Mouse (Mus musculus) limb, embryonic 11.5 days (tissue): Measurements from ENCODE around the gene Olfr914. TPM values are rescaled to one million over a fixed set of nuclear protein-coding genes. Genes with fewer than 3 reads are reported as not detected.

ENCODE experiments used
- ATAC-seq: fragments of 200-750 bp; cut with Nextera tagmentation; 2 replicates; pipeline ENCODE4 v1.8.0; 2017; ENCODE audit warnings: low read depth; ENCODE audit not compliant: insufficient number of reproducible peaks, low FRiP score, low TSS enrichment
- DNase-seq: peaks from one replicate; pipeline ENCODE4 v3.0.0-alpha.2; 2015; ENCODE audit warnings: low spot score
- H3K27ac ChIP-seq: fragments of 300-500 bp; sonication (generic); replicated peaks from 2 replicates; pipeline ENCODE4 v1.5.1; 2014; ENCODE audit warnings: low read depth, mild to moderate bottlenecking, low read length
- H3K27me3 ChIP-seq: fragments of 300-500 bp; sonication (generic); 2 replicates; pipeline ENCODE4 v1.6.1; 2014; ENCODE audit warnings: mild to moderate bottlenecking, low read length, mixed read lengths; ENCODE audit not compliant: control insufficient read depth, insufficient read depth
- H3K36me3 ChIP-seq: fragments of 300-500 bp; sonication (generic); 2 replicates; pipeline ENCODE4 v1.6.1; 2014; ENCODE audit warnings: mild to moderate bottlenecking, low read length, moderate library complexity, mixed read lengths; ENCODE audit not compliant: control insufficient read depth, insufficient read depth
- H3K4me1 ChIP-seq: fragments of 300-500 bp; sonication (generic); 2 replicates; pipeline ENCODE4 v1.6.1; 2014; ENCODE audit warnings: low read length, mixed read lengths; ENCODE audit not compliant: control insufficient read depth, insufficient read depth
- H3K4me2 ChIP-seq: fragments of 300-500 bp; sonication (generic); 2 replicates; pipeline ENCODE4 v1.6.1; 2014; ENCODE audit warnings: low read depth, mild to moderate bottlenecking, moderate library complexity; ENCODE audit not compliant: severe bottlenecking
- H3K4me3 ChIP-seq: fragments of 300-500 bp; sonication (generic); 2 replicates; pipeline ENCODE4 v1.5.1; 2014; ENCODE audit warnings: low read depth, low read length
- H3K9ac ChIP-seq: fragments of 300-500 bp; sonication (generic); 2 replicates; pipeline ENCODE4 v1.6.1; 2014; ENCODE audit warnings: mild to moderate bottlenecking, low read length
- H3K9me3 ChIP-seq: fragments of 300-500 bp; sonication (generic); 2 replicates; pipeline ENCODE4 v1.6.1; 2016; ENCODE audit warnings: low read length; ENCODE audit not compliant: control insufficient read depth
- WGBS: fragments of 180-500 bp; shearing (Covaris S2); extraction: QIAGEN DNeasy Blood & Tissue Kit; methylation state at CpG from one replicate; pipeline ENCODE4 v1.1.7; 2014; 5-methylcytosine and 5-hydroxymethylcytosine counted together
- polyA plus RNA-seq: library from polyadenylated mRNA; unstranded; fragments of >200 nt; fragmentation: Nextera tagmentation; extraction: Ambion mirVana; gene quantifications from 2 replicates; pipeline ENCODE4 v1.2.1, GENCODE M21; 2014

Gene Olfr914
- polyA plus RNA-seq = not detected in 2 replicates

DNA sequence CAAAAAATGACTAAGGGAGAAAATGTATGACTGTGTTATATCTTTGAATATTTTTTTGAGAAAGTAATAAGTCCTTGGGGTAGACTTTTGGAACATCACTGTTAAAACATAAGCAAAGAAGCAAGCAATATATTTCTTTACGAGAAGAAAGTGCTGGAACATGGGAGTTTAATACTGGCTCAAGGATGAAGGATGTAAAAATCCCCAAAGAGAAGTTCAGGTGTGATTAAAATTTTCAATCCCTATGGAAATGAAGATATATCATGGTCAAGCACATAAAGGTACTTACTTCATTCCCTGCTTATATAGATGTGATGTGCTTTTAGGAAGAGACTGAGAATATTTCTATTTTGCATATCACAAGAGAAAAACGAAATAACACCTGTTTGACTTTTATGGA, at the start of gene Olfr914:
Olfr914 (plus strand) TSS at position 301 of the 400 bp plus-strand sequence.
- no peak within 1 kb of the TSS for H3K27ac ChIP-seq
- no peaks in the 10 kb centered on the region for H3K27me3 ChIP-seq
- no peak within 1 kb of the TSS for H3K9ac ChIP-seq
- H3K4me2 ChIP-seq = no peak within 1 kb of the TSS
- DNase-seq = no peak
- H3K9me3 ChIP-seq = no peaks in the 10 kb centered on the region
- WGBS = 71% methylated on average over 2 of the region's 2 CpGs
- no peaks in the 10 kb centered on the region for H3K4me1 ChIP-seq
- no peak within 1 kb of the TSS for H3K4me3 ChIP-seq
- no peak for ATAC-seq
- no peaks in the 10 kb centered on the region for H3K36me3 ChIP-seq

DNA sequence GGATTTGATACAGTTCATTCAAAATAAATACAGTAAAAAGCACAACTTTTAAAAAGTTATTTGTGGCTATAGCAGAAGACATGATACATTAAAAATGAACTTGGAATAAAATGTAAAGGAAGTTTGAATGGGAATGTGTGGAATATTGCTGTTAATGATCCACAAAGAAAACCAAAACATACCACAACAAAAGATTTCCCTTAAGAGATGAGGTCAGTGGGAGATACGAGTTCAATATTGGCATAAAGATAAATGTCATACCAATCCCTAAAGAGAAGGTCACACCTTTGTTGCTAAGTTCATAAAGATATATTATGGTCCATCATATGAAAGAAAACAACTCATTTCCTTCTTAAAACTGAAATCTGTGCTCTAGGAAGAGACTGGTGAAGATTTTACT, 25.0 kb upstream of the Olfr914 start, which contains the start of gene Olfr912:
Olfr912 (plus strand) TSS at position 301 of the 400 bp plus-strand sequence.
- no peak within 1 kb of the TSS for H3K9ac ChIP-seq
- H3K4me2 ChIP-seq = no peak within 1 kb of the TSS
- H3K4me1 ChIP-seq = no peaks in the 10 kb centered on the region
- DNase-seq (no peak), ATAC-seq (no peak)
- no peak within 1 kb of the TSS for H3K4me3 ChIP-seq
- WGBS = 79% methylated on average over 1 of the region's 1 CpGs
- no peaks in the 10 kb centered on the region for H3K36me3 ChIP-seq
- H3K9me3 ChIP-seq = no peaks in the 10 kb centered on the region
- no peaks in the 10 kb centered on the region for H3K27me3 ChIP-seq
- no peak within 1 kb of the TSS for H3K27ac ChIP-seq

DNA sequence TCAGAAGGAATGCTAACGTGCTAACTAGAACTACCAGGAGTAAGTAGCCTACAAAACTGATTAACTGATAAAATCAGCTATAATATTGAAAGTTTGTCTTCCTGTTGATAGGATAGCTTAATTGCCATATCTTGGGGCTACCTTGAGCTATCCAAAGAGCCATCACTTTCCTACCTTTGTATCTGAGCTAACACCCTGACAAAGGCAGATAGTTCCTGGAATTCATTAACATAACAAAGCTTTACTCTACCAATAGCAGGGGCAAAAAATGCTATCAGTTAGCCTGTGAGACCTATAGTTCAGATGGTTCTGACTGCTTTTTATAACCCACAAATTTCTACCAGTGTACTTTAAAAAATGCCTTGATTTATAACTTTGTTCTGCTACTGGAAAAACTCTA, 13.8 kb upstream of the Olfr914 start:
- H3K9ac ChIP-seq = no peak overlapping the region
- no peak for ATAC-seq
- DNase-seq = no peak
- H3K9me3 ChIP-seq = no peaks in the 10 kb centered on the region
- no peaks in the 10 kb centered on the region for H3K27me3 ChIP-seq
- 52% methylated on average over 1 of the region's 1 CpGs for WGBS
- no peaks in the 10 kb centered on the region for H3K4me1 ChIP-seq
- no peaks in the 10 kb centered on the region for H3K36me3 ChIP-seq
- H3K4me3 ChIP-seq = no peak overlapping the region
- H3K27ac ChIP-seq = no peak overlapping the region
- H3K4me2 ChIP-seq = no peak overlapping the region

- 61% methylated on average over 2 of the region's 2 CpGs for WGBS
- H3K4me2 ChIP-seq = no peak within 1 kb of the TSS
- ATAC-seq (no peak), DNase-seq (no peak)
- H3K4me3 ChIP-seq = no peak within 1 kb of the TSS
- no peaks in the 10 kb centered on the region for H3K36me3 ChIP-seq
- no peak within 1 kb of the TSS for H3K27ac ChIP-seq
- H3K27me3 ChIP-seq = no peaks in the 10 kb centered on the region
- no peaks in the 10 kb centered on the region for H3K4me1 ChIP-seq
- no peaks in the 10 kb centered on the region for H3K9me3 ChIP-seq
- no peak within 1 kb of the TSS for H3K9ac ChIP-seq
Measured at GRCm38 (mm10) chr9:38592459-38592858, 12.4 kb upstream of the Olfr914 start, which contains the start of gene Olfr913. TSS of gene Olfr913 (plus strand) at chr9:38592759.

DNA sequence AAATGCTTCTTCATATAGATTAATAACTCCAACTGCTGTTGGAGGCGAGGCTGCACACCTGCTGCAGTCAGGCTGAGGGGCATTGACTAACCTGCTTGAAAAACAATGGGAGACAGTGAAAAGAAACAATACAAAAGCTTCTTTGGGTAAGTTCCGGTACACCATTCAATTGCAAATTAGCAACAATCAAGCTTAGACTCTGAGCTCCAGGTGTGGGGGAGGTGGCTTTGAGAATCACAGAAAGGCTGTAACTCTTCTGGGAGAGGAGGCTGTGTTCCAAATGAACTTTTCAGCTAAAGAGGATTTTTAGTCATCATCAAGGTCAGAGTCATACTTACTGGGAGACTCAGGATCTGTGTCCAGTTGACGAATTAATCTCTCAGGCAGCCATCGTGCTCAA, 27.5 kb downstream of the Olfr914 start:
- 83% methylated on average over 4 of the region's 4 CpGs for WGBS
- no peak for ATAC-seq

GRCm38 (mm10) chr9:38659775-38660174, 54.9 kb downstream of the Olfr914 start, which contains the start of gene Olfr916:
TSS of gene Olfr916 (minus strand) at chr9:38659875.
- Histone ChIP-seq H3K4me3 (no peak within 1 kb of the TSS), H3K27me3 (no peaks in the 10 kb centered on the region), H3K36me3 (no peaks in the 10 kb centered on the region), H3K27ac (no peak within 1 kb of the TSS), H3K4me2 (no peak within 1 kb of the TSS), H3K9ac (no peak within 1 kb of the TSS), H3K4me1 (no peaks in the 10 kb centered on the region), H3K9me3 (no peaks in the 10 kb centered on the region)
- ATAC-seq (no peak), DNase-seq (no peak)
- 72% methylated on average over 1 of the region's 1 CpGs for WGBS

More for the DNA sequence above, 27.5 kb downstream of the Olfr914 start:
- Histone ChIP-seq H3K9ac (no peak overlapping the region), H3K9me3 (no peaks in the 10 kb centered on the region), H3K4me3 (no peak overlapping the region), H3K4me2 (no peak overlapping the region), H3K27ac (no peak overlapping the region), H3K27me3 (no peaks in the 10 kb centered on the region), H3K36me3 (no peaks in the 10 kb centered on the region), H3K4me1 (no peaks in the 10 kb centered on the region)
- DNase-seq = no peak

Other genes with a start within 250 kb of the Olfr914 start
- not detected in 2 replicates for gene Olfr250, start 238.2 kb upstream of the Olfr914 start, polyA plus RNA-seq
- not detected in 2 replicates for gene Olfr251, start 228.0 kb upstream of the Olfr914 start, polyA plus RNA-seq
- not detected in 2 replicates for gene Olfr147, start 203.4 kb upstream of the Olfr914 start, polyA plus RNA-seq
- not detected in 2 replicates for gene Olfr901, start 175.6 kb upstream of the Olfr914 start, polyA plus RNA-seq
- not detected in 2 replicates for gene Olfr902, start 157.4 kb upstream of the Olfr914 start, polyA plus RNA-seq
- gene Olfr904, start 142.0 kb upstream of the Olfr914 start, polyA plus RNA-seq = not detected in 2 replicates
- not detected in 2 replicates for gene Olfr905, start 134.0 kb upstream of the Olfr914 start, polyA plus RNA-seq
- gene Olfr906, start 118.0 kb upstream of the Olfr914 start, polyA plus RNA-seq = not detected in 2 replicates
- not detected in 2 replicates for gene Olfr907, start 109.3 kb upstream of the Olfr914 start, polyA plus RNA-seq
- gene Olfr911-ps1, start 83.5 kb upstream of the Olfr914 start, polyA plus RNA-seq = not detected in 2 replicates
- gene Olfr910, start 67.3 kb upstream of the Olfr914 start, polyA plus RNA-seq = not detected in 2 replicates
- gene Olfr912, start 24.9 kb upstream of the Olfr914 start, polyA plus RNA-seq = not detected in 2 replicates
- not detected in 2 replicates for gene Olfr913, start 12.3 kb upstream of the Olfr914 start, polyA plus RNA-seq
- gene Olfr916, start 54.8 kb downstream of the Olfr914 start, polyA plus RNA-seq = not detected in 2 replicates
- not detected in 2 replicates for gene Olfr917, start 60.7 kb downstream of the Olfr914 start, polyA plus RNA-seq
- not detected in 2 replicates for gene Olfr918, start 69.5 kb downstream of the Olfr914 start, polyA plus RNA-seq
- gene Olfr919, start 98.6 kb downstream of the Olfr914 start, polyA plus RNA-seq = not detected in 2 replicates
- gene Vwa5a, start 113.2 kb downstream of the Olfr914 start, polyA plus RNA-seq = 10.2 and 11.9 TPM in 2 replicates
- gene Olfr920, start 147.2 kb downstream of the Olfr914 start, polyA plus RNA-seq = 0.03 TPM in 1 of 2 replicates, not detected in the other
- gene Olfr921, start 168.0 kb downstream of the Olfr914 start, polyA plus RNA-seq = not detected in 2 replicates
- not detected in 2 replicates for gene Olfr922, start 209.5 kb downstream of the Olfr914 start, polyA plus RNA-seq
- gene Olfr923, start 221.4 kb downstream of the Olfr914 start, polyA plus RNA-seq = not detected in 2 replicates
- gene Olfr924, start 239.3 kb downstream of the Olfr914 start, polyA plus RNA-seq = not detected in 2 replicates
- gene Olfr26, start 250.0 kb downstream of the Olfr914 start, polyA plus RNA-seq = not detected in 2 replicates